Mouse (Mus musculus): ENCODE measurements around the gene Crbn. TPM values are rescaled to one million over a fixed set of nuclear protein-coding genes. Genes with fewer than 3 reads are reported as not detected.
A peak's percentile ranks its signal among the peaks of the same experiment; 100 is the strongest.

Crbn gene
- total RNA-seq (2021): 10 to 100 TPM; 98.7 to 99.9 TPM

DNA sequence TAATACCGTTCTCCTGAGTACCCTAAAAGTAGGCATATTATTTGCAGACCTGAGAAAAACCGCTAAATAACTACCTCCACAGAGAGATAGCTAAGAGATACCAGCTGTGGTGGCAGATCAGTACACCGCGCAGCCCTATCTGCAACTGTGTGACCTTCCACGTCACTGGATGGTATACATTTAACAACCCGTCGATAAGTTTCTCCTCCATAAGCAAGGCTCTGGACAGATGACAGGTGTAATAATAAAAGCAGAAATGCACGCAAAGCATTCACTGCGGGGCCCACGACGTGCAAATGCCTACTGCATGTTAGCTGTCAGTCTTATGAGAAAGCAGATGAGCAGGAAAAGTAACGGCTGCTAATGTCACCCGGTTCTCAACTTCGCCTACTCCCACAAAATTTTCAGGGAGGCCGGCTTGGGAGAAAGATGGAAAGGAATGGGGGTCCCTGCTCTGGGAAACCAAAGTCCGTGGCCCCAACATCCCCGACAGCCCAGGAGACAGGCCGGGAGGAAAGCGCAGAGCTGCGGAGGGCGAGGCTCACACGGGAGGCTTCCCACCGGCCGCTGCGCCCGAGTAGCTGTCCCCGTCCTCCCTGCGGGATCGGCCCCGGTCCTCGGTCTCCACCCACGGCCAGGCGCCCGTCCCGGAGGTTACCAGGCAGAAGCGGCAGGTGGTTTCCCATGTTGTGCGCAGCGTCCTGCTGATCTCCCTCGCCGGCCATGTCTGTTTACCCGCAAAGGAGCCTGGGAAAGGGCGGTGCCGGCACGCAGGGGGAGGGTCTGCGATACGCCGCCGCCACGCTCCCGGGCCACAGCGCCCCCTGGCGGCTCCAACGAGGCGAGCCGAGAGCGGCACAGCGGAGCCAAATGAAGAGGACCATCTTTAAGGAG lies at the start of gene Crbn:
Gene Crbn (minus strand): TSS at position 745 of the 894 bp plus-strand sequence.
- intact Hi-C loops (cut with DNase I): loop anchor here (5.0 to 10.0 kb wide), 2 partner anchors 735 to 1258 kb away; no protein-coding TSS in a partner anchor

DNA sequence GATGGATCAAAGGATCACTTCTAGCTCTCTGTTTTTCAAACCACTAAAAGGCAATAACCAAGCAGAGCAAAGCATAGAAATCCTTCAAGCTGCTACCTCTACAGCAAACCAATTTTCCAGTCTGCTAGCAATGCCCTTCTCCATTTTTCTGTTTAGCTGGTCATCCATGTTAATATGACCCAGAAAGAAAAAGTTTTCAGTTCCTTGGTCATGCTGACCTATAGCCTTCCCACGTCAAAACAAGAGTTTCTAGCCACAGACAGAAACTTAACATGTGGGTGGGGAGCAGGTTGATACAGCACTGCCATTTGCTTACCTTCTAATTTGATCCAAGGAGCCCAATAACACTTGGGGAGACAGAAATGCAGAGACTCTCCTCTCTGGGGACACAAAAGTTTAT lies 40.3 kb upstream of the Crbn start:
- DNase-seq (ENCODE audit: low spot score in 2 of 2): no peak
- intact Hi-C loops (cut with DNase I): no loop called here

More for the DNA sequence above, at the start of gene Crbn:
- DNase-seq (ENCODE audit: low spot score in 2 of 2): peak; percentile 90 to 91

DNA sequence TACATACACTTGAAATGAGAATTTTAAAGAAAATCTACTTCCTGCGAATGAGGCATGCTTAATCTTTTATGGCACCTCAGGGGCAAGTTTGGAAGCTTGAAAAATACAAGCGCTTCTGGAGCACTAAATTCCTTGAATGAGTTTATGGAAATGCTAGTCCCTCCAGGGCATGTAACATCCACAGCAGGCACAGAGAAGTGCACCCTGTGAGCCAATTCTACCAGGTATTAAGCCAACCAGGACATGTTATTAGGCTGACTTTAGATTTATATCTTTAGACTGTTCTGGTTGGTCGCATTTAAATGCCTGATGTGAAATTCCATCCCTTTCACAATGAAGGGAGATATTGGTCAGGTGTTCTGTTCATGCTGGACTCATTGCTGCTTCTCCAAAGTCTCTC lies 38.2 kb upstream of the Crbn start:
- intact Hi-C loops (cut with DNase I): no loop called here
- DNase-seq (ENCODE audit: low spot score in 2 of 2): no peak

DNA sequence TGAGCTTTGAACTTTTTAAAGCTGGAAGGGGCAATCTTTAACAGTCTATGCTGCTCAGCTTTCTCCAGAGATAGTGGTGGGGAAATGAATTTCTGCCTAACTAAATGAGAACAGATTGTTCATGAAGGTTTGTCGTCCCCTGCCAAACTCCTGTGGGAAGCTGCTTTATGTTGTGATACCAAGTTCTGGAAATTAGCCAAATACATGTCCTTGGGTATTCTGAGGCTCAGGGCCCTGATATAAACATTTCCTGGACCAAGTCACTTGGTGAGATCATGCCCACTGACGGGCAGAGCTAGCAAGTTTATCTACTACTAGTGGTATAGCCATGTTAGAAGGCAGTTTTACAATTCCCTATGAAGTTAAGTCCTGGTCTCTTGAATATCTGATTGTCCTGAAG lies 35.4 kb upstream of the Crbn start:
- intact Hi-C loops (cut with DNase I): no loop called here
- DNase-seq (ENCODE audit: low spot score in 2 of 2): no peak

DNA sequence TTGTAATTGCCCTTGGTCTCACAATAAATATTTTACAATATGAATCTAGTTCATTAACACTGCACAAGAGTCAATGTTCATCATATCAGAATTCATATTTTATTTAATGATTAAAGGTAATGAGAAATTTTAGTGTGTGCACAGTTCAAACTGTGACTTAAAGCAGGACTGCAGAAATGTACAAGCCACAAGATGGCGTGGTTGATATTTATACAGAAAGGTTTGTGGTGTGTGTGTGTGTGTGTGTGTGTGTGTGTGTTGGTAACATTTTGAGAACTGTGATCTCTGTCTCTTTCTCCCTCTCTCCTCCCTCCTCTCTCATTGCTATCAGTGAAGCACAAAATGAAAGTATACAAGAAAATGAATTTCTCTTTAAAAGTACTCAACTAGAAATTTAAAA lies 22.5 kb upstream of the Crbn start:
- intact Hi-C loops (cut with DNase I): loop anchor here (5.0 to 10.0 kb wide), 2 partner anchors 882 to 1230 kb away; no protein-coding TSS in a partner anchor
- DNase-seq (ENCODE audit: low spot score in 2 of 2): peak; percentile 45 to 59

DNA sequence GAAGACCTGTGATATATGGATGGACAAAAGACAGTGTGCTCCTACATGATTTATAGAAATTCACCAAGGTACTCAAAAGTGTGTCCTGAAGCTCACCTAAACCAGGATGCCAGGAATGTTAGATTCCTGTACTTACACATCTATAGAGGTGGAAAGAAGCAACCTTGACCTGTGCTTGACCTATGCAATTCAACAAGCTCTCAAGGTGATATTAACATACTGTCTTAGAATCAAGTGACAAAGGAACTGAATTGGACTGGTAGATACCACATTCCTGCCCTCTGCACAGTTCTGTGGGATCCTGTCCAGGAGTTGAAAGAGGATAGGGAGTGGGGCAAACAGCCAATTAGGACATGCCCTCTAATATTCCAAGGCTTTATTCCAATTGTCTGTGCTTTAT lies 20.7 kb upstream of the Crbn start:
- intact Hi-C loops (cut with DNase I): loop anchor here (5.0 to 10.0 kb wide), 2 partner anchors 884 to 1232 kb away; no protein-coding TSS in a partner anchor
- DNase-seq (ENCODE audit: low spot score in 2 of 2): no peak

DNA sequence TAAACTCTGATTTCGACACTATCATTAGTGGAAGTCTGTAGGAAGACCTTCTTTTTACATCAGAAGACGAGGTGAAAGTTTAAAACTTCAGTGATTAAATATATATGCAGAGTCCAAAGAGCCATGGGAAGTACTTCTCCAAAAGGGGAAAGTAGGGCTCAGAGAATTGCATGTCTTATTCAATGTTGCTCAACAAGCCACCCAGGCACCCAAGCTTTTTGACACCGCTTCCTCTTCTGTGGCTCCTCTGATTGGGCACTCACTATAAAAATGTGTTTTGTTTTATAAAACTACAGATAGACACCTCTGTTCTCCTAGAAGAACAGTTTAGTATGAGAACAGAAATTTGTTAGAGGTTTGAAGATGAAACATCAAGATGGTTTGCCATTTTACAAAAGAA lies 20.0 kb upstream of the Crbn start:
- intact Hi-C loops (cut with DNase I): loop anchor here (5.0 to 10.0 kb wide), 2 partner anchors 885 to 1232 kb away; no protein-coding TSS in a partner anchor
- DNase-seq (ENCODE audit: low spot score in 2 of 2): no peak

DNA sequence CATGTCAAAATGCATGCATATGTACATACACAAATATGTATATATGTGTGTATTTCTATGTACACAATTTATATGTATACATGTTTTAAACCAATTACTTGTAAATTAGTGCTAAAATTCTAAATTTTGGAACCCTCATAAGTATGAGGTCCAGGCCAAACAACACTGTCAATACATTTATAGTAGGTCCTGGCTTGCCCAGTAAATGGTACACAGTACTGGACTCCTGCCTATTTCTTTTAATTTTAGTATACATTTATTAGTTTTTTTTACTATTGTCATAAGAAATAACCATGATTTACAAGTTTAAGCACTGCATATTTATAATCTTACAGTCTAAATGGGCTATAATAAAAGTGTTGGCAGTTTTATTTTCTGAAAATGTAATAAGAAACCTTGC lies 19.4 kb upstream of the Crbn start:
- intact Hi-C loops (cut with DNase I): no loop called here
- DNase-seq (ENCODE audit: low spot score in 2 of 2): no peak

DNA sequence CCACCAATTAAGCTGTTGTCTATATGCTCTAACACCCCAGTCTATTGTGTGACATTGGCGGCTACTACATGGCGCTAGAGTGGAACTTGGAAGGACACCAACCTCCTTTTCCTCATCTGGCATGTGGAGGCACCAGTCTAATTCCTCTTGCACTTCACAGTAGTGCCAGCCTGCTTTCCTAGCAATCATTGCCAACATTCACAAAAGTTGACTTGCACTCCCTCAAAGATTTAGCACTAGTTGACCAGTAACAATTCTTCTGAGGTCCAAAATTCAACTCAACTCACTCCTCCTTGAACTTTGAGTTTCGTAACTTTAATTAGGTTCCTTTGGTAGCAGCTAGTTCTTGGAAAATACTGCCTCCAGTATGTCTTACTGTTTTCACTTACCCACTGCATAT lies 10.8 kb upstream of the Crbn start:
- intact Hi-C loops (cut with DNase I): no loop called here
- DNase-seq (ENCODE audit: low spot score in 2 of 2): no peak

DNA sequence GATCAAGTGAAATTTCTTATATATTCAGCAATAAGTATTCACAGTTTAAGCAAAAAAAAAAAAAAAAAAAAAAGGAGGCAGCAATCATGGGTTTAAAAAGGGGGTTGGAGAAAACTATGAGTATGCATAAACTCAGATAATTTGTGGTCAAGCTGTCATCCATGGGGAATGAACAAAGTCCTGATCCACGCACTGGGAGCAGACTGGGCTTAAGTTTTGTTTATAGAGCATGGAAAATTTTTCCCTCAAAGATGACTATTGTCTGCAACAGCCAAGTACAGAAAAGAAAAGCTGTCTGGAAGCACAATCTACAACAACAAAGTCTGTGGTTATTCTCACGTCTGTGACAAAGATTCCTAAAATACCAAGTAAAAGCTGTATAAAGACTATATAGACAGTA lies 9.3 kb upstream of the Crbn start:
- intact Hi-C loops (cut with DNase I): loop anchor here (10.0 kb wide), 1 partner anchor 726 kb away; no protein-coding TSS in a partner anchor
- no peak for DNase-seq (ENCODE audit: low spot score in 2 of 2)

DNA sequence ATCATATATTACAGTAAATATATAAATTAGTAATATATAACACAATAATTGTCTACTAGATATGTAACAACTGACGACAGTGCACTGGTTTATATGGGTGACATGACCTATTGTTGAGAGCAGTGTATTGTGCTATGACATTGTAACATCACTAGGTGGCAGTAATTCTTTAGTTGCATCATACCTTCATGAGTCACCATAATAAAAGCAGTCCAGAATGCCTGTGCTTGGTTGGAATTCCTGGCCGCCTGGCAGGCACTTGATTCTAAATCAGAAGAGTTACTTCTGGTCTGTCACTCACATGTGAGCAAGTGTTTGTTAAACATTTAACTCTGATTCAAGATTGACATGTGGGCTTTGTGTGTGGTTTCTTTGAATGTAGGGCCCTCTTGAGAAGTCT lies 5.0 kb upstream of the Crbn start:
- peak; percentile 29 to 66 for DNase-seq (ENCODE audit: low spot score in 2 of 2)
- intact Hi-C loops (cut with DNase I): loop anchor here (5.0 to 10.0 kb wide), 2 partner anchors 730 to 1252 kb away; no protein-coding TSS in a partner anchor

DNA sequence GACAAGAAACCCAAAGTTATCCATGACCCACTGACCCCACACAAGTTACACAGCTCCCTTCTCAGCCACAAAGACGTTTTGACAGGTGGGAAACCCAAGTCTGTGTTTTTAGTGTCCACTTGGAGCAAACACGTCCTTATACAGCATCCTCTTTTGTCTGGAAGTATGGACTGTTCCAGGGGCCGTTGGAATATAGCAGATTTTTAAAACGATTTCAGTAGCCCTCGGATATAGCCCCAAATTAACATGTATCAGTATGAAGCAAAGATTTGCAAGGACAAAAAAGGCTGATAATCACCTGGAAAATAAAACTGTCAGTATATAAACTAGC lies 315 bp upstream of the Crbn start:
- intact Hi-C loops (cut with DNase I): loop anchor here (5.0 to 10.0 kb wide), 2 partner anchors 735 to 1257 kb away; no protein-coding TSS in a partner anchor
- DNase-seq (ENCODE audit: low spot score in 2 of 2): no peak

DNA sequence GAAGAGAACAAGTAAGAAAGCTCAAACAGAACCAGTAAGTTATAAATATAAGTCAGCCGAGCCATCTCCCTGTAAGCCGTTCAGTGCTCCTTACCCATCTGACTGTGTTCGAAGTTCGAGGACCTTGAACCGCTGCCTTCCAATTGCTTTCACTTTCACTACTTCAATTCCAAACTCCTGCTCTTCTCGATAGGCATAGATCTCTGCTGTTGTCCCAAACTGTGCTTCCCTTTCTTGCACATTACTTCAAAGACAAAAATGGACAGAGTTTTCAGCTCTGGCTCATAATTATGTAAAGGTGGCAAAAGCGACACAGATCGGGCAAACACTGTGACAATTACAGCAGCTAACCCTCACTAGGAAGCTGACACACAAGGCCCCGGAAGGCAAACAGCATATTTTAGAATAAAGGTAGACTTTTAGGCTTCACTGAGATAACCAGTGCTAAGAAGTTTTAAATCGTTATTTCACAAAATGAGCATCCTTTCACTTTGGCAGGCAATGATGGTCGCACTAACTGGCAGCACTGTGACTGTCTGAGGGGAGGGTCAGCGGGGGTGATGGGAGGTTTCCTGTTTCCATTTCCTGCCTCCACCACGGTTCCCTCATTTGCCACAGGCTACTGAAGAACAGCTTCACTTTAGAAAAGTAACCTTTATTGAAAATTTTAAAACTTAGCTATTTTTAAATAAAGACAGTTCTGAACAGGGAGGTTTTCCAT lies 5.6 kb downstream of the Crbn start:
- no peak for DNase-seq (ENCODE audit: low spot score in 2 of 2)
- intact Hi-C loops (cut with DNase I): no loop called here

DNA sequence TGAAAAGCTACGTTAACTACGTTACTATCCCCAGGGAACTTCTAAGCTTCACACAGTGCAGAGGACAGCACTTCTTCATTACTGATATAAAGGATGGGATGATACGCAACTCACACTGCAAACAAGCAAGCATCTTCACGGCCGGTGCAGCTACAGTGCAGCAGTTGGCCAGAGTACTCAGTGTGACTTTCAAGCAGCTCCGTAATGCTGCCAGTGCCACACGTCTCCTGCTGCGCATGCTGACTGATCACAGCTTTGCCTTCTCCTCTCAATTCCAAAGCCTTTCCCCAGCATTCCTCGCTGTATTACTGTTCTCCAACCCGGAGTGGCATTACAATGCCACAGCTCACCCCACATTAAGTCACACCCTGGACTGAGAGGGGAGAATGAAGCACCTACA lies 6.3 kb downstream of the Crbn start:
- DNase-seq (ENCODE audit: low spot score in 2 of 2): no peak
- intact Hi-C loops (cut with DNase I): no loop called here

DNA sequence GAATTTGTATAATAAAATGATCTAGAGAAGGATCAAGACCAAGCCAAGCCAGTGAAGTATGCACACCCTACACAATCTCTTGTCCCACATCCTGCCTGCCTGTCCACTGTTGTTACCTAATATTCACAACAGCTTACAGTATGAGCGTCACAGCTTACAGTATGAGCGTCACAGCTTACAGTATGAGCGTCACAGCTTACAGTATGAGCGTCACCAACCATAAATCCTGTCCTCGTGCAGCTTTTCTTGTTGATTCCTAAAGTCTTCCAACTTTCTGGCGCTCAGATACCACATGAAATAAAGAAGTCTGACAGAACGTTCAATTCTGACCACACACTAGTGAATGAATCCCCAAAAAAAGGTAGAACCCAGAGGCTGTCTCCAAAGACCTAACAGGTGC lies 6.8 kb downstream of the Crbn start:
- intact Hi-C loops (cut with DNase I): no loop called here
- DNase-seq (ENCODE audit: low spot score in 2 of 2): no peak

DNA sequence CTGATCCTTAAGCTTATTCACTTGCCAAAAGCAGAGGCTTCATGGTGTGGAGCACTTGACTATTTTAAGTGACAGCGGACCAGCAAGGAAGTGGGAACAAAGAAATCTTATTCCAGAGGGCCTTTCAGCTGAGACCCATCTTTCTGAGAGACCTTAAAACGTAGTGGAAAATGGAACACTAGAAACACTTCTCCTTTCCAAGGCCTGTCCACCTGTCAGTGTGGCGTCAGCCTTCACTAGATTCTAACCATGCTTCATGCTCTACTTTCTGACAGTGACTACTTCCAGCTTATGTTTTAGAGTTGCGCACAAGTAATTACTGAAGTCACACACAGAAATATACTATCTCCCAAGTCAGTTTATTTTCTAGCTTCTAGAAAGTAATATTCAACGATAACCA lies 7.4 kb downstream of the Crbn start:
- intact Hi-C loops (cut with DNase I): no loop called here
- no peak for DNase-seq (ENCODE audit: low spot score in 2 of 2)

DNA sequence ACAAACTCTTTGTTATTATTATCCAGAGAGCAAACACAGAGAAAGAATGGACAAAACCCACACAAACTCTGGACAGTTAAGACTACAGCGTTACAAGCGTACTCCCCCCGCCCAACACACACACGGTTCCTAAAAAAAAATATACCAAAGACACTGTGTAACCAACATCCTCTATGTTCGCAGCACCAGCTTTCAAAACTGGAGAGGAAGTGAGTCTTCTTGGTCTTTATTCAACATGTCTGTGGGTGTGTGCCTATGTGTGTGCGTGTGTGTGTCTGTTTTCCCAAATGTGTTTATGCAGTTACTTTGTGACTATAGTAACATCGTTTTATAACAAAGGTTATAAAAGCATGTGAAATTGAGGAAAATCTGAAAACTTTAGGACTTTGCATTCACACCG lies 8.4 kb downstream of the Crbn start:
- intact Hi-C loops (cut with DNase I): no loop called here
- DNase-seq (ENCODE audit: low spot score in 2 of 2): no peak

DNA sequence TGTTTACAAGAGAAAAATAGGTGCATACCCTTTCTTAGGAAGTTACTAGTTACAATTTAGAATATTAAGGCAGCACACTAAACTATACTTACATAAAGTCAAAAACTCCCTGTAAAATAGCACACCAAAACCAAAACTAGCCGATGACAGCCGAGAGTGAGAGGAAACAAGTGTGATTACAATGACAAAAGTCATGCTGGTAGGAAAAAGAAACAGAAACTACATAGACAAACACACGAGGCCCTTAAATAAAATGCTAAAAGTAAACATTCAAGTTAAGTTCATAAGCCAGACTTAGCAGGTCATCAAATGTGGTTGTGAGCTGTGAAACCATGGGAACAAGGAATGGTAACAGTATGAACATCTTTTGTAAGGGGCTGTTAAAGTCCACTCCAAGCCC lies 12.7 kb downstream of the Crbn start:
- intact Hi-C loops (cut with DNase I): no loop called here
- DNase-seq (ENCODE audit: low spot score in 2 of 2): no peak

DNA sequence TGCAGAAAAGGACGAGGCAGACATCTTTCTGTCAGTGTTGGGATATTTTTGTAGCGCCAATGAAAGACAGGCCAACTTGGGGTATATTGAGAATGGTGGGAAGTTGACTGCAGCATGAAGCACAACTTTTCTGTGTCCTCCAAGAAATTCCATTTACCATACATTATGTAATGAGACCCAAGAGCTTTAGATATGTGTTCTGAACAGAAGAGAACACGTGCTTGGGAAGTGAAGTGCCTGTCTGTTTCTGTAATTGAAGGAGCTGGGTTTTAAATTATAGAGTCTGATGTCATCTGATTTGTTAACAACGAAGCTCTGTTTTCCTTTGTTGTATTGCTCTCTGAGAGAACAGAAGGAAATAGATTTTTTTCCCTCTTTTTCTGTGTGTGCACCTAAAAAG lies 29.8 kb downstream of the Crbn start:
- intact Hi-C loops (cut with DNase I): no loop called here
- DNase-seq (ENCODE audit: low spot score in 2 of 2): no peak

DNA sequence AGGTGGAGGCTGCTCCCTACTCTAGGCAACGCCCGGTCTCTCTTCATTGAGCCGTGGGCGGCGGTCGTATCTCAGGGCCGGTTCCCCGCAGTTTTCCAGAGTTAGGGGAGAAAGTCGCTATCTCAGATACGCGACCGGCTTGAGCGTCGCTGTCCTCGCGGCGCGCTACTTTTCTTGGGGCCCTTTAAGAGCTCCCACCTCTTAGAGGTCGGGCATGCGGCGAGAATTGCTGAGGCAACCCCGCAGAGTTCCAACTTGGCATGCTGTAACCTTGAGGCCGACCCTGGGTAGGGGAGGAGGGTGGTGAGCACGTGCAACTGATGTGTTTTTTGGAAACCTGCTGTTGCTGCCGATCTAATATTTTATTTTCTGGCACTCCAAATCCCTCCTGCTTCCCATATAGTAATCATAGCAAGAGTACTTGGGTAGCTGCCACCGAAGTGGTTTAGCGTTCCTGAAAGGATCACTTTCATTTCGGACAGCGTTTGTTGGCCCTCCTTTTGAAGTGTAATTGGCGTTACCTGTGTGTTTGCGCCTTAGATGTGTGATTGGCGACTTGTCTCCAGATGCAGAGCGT lies 30.5 kb downstream of the Crbn start:
- intact Hi-C loops (cut with DNase I): no loop called here
- no peak for DNase-seq (ENCODE audit: low spot score in 2 of 2)

All from left cerebral cortex, postnatal 25 days (tissue).